Mouse (Mus musculus): ENCODE results near the gene Luc7l2. TPM values are rescaled to one million over a fixed set of nuclear protein-coding genes. Genes with fewer than 3 reads are reported as not detected.
A peak's percentile ranks its signal among the peaks of the same experiment; 100 is the strongest.
"Not testable (repeated sequence)": the region's sequence is repeated elsewhere in the genome, so short reads cannot be mapped to it uniquely, and the experiment has no call there.

Luc7l2 gene
- polyA plus RNA-seq, 1 experiment from 2014 or later: 35.8 TPM

DNA sequence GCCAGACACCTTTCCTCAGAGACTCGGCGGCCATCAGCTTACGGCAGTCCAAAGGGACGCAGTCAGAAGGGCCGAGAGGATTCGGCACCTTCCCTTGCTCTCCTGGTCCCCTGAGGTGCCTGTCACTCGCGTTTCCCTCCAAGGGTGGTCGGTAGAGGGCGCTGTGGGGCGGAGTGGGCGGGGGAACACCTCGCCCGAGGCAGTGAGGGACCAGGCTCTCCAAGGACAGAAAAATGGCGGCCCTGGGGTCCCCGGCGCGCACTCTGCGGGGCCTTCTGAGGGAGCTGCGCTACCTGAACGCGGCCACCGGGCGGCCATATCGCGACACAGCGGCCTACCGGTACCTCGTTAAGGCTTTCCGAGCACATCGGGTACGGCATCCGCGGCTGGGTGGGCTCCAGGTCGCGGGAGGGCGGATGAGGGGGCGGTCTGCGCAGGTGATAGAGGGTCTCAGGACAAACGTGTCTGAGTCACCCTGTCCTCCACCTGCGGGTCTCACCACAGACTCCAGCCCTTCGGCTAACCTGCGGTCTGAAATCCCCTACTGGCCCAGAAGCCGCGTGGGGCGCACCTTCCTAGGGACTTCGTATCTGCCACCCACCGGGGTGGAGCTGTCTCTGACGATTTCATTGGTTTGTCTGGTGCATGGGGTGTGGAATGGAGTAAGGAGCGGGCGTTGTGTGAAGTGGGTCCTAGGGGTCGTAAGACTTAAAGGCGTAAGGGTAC, 16.3 kb upstream of the Luc7l2 start:
- under 1% methylated on average over 51 of the region's 53 CpGs for WGBS
- H3K9me3 ChIP-seq (replicated peaks; ENCODE audit: control insufficient read depth, low read length, poor library complexity, severe bottlenecking): no peaks in the 10 kb centered on the region

GRCm38 (mm10) chr6:38535366-38535690, 15.8 kb upstream of the Luc7l2 start:
- Histone ChIP-seq H3K9ac (ENCODE audit: low read depth, low read length) (peak overlapping the region; percentile 94), H3K36me3 (ENCODE audit: control insufficient read depth, insufficient read depth, low read length) (peaks cover 7% of the 10 kb centered on the region), H3K9me3 (replicated peaks; ENCODE audit: control insufficient read depth, low read length, poor library complexity, severe bottlenecking) (no peaks in the 10 kb centered on the region), H3K27ac (ENCODE audit: low read length) (peak overlapping the region; percentile 96), H3K4me2 (ENCODE audit: low read length) (peak overlapping the region; percentile 54), H3K27me3 (ENCODE audit: control insufficient read depth, insufficient read depth, low read depth, low read length) (no peaks in the 10 kb centered on the region), H3K4me3 (ENCODE audit: low read depth, low read length) (peak overlapping the region; percentile 63), H3K4me1 (ENCODE audit: control insufficient read depth, insufficient read depth, low read length) (peaks cover 9% of the 10 kb centered on the region)
- WGBS: under 1% methylated on average over 9 of the region's 9 CpGs
- no peak for ATAC-seq

More for the DNA sequence above, 16.3 kb upstream of the Luc7l2 start:
- no peaks in the 10 kb centered on the region for H3K27me3 ChIP-seq (ENCODE audit: control insufficient read depth, insufficient read depth, low read depth, low read length)
- peak overlapping the region; percentile 54 for H3K4me2 ChIP-seq (ENCODE audit: low read length)
- H3K4me3 ChIP-seq (ENCODE audit: low read depth, low read length): peak overlapping the region; percentile 63
- H3K9ac ChIP-seq (ENCODE audit: low read depth, low read length): peak overlapping the region; percentile 94
- H3K27ac ChIP-seq (ENCODE audit: low read length): peak overlapping the region; percentile 96
- peaks cover 2% of the 10 kb centered on the region for H3K36me3 ChIP-seq (ENCODE audit: control insufficient read depth, insufficient read depth, low read length)
- peaks cover 9% of the 10 kb centered on the region for H3K4me1 ChIP-seq (ENCODE audit: control insufficient read depth, insufficient read depth, low read length)
- ATAC-seq: peak; percentile 72

GRCm38 (mm10) chr6:38535788-38536187, 15.3 kb upstream of the Luc7l2 start:
- H3K36me3 ChIP-seq (ENCODE audit: control insufficient read depth, insufficient read depth, low read length): peaks cover 8% of the 10 kb centered on the region
- H3K27me3 ChIP-seq (ENCODE audit: control insufficient read depth, insufficient read depth, low read depth, low read length): no peaks in the 10 kb centered on the region
- H3K27ac ChIP-seq (ENCODE audit: low read length): peak overlapping the region; percentile 96
- H3K9me3 ChIP-seq (replicated peaks; ENCODE audit: control insufficient read depth, low read length, poor library complexity, severe bottlenecking): no peaks in the 10 kb centered on the region
- H3K4me1 ChIP-seq (ENCODE audit: control insufficient read depth, insufficient read depth, low read length): peaks cover 9% of the 10 kb centered on the region
- H3K9ac ChIP-seq (ENCODE audit: low read depth, low read length): peak overlapping the region; percentile 94
- peak overlapping the region; percentile 54 for H3K4me2 ChIP-seq (ENCODE audit: low read length)
- peak overlapping the region; percentile 63 for H3K4me3 ChIP-seq (ENCODE audit: low read depth, low read length)
- ATAC-seq: no peak
- 78% methylated on average over 1 of the region's 1 CpGs for WGBS

GRCm38 (mm10) chr6:38544141-38544540, 7.0 kb upstream of the Luc7l2 start:
- H3K4me3 ChIP-seq (ENCODE audit: low read depth, low read length); H3K36me3 ChIP-seq (ENCODE audit: control insufficient read depth, insufficient read depth, low read length); H3K9me3 ChIP-seq (replicated peaks; ENCODE audit: control insufficient read depth, low read length, poor library complexity, severe bottlenecking); H3K4me1 ChIP-seq (ENCODE audit: control insufficient read depth, insufficient read depth, low read length); H3K4me2 ChIP-seq (ENCODE audit: low read length); H3K27me3 ChIP-seq (ENCODE audit: control insufficient read depth, insufficient read depth, low read depth, low read length); H3K27ac ChIP-seq (ENCODE audit: low read length); H3K9ac ChIP-seq (ENCODE audit: low read depth, low read length); ATAC-seq: not testable (repeated sequence)
- 91% methylated on average over 4 of the region's 5 CpGs for WGBS

DNA sequence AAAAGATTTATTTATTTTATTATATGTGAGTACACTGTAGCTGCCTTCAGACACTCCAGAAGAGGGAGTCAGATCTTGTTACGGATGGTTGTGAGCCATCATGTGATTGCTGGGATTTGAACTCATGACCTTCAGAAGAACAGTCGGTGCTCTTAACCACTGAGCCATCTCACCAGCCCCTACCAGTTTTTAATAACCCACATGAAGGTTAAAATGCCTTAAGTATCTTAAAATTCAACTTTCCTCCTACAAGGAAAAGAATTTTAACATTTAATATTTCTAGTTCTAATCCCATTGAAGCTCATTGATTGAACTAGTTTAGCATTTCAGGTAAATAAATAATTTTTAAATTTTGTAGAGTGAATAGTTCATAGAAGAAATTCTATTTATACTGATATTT, 4.1 kb upstream of the Luc7l2 start:
- WGBS: 89% methylated on average over 2 of the region's 2 CpGs
- not testable (repeated sequence) for H3K27ac ChIP-seq (ENCODE audit: low read length); H3K4me1 ChIP-seq (ENCODE audit: control insufficient read depth, insufficient read depth, low read length); H3K27me3 ChIP-seq (ENCODE audit: control insufficient read depth, insufficient read depth, low read depth, low read length); H3K4me3 ChIP-seq (ENCODE audit: low read depth, low read length); ATAC-seq; H3K36me3 ChIP-seq (ENCODE audit: control insufficient read depth, insufficient read depth, low read length); H3K4me2 ChIP-seq (ENCODE audit: low read length); H3K9me3 ChIP-seq (replicated peaks; ENCODE audit: control insufficient read depth, low read length, poor library complexity, severe bottlenecking); H3K9ac ChIP-seq (ENCODE audit: low read depth, low read length)

GRCm38 (mm10) chr6:38547707-38548106, 3.4 kb upstream of the Luc7l2 start:
- ATAC-seq: no peak
- H3K9me3 ChIP-seq (replicated peaks; ENCODE audit: control insufficient read depth, low read length, poor library complexity, severe bottlenecking): no peaks in the 10 kb centered on the region
- H3K9ac ChIP-seq (ENCODE audit: low read depth, low read length): no peak overlapping the region
- H3K36me3 ChIP-seq (ENCODE audit: control insufficient read depth, insufficient read depth, low read length): no peaks in the 10 kb centered on the region
- no peaks in the 10 kb centered on the region for H3K27me3 ChIP-seq (ENCODE audit: control insufficient read depth, insufficient read depth, low read depth, low read length)
- H3K4me1 ChIP-seq (ENCODE audit: control insufficient read depth, insufficient read depth, low read length): peaks cover 4% of the 10 kb centered on the region
- H3K4me3 ChIP-seq (ENCODE audit: low read depth, low read length): no peak overlapping the region
- H3K4me2 ChIP-seq (ENCODE audit: low read length): no peak overlapping the region
- H3K27ac ChIP-seq (ENCODE audit: low read length): no peak overlapping the region
- 79% methylated on average over 1 of the region's 1 CpGs for WGBS

DNA sequence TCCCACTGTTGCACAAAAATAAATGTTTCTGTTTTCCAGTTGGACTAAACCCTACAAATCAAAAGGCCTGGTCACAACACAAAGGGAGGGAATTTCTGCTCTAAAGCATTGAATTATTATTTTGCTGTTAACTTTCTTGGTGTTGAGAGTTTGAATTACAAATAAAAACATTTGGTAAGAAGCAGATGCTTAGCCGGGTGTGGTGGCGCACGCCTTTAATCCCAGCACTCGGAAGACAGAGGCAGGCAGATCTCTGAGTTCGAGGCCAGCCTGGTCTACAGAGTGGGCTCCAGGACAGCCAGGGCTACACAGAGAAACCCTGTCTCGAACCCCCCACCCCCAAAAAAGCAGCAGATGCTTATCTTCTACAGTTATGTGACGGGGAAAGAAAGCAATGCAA, 2.5 kb upstream of the Luc7l2 start:
- not testable (repeated sequence) for H3K27me3 ChIP-seq (ENCODE audit: control insufficient read depth, insufficient read depth, low read depth, low read length); ATAC-seq
- WGBS: 96% methylated on average over 7 of the region's 7 CpGs

GRCm38 (mm10) chr6:38549840-38550239, 1.3 kb upstream of the Luc7l2 start:
- Histone ChIP-seq H3K9ac (ENCODE audit: low read depth, low read length) (peak overlapping the region; percentile 86; the same call in 1 of the 2 replicates), H3K27ac (ENCODE audit: low read length) (peak overlapping the region; percentile 99; the same call in 1 of the 2 replicates), H3K4me2 (ENCODE audit: low read length) (peak overlapping the region; percentile 79), H3K4me1 (ENCODE audit: control insufficient read depth, insufficient read depth, low read length) (peaks cover 18% of the 10 kb centered on the region)
- H3K27me3 ChIP-seq (ENCODE audit: control insufficient read depth, insufficient read depth, low read depth, low read length); H3K36me3 ChIP-seq (ENCODE audit: control insufficient read depth, insufficient read depth, low read length); ATAC-seq; H3K4me3 ChIP-seq (ENCODE audit: low read depth, low read length); H3K9me3 ChIP-seq (replicated peaks; ENCODE audit: control insufficient read depth, low read length, poor library complexity, severe bottlenecking): not testable (repeated sequence)
- 80% methylated on average over 6 of the region's 6 CpGs for WGBS

More for the DNA sequence above, 2.5 kb upstream of the Luc7l2 start:
- H3K4me1 ChIP-seq (ENCODE audit: control insufficient read depth, insufficient read depth, low read length); H3K36me3 ChIP-seq (ENCODE audit: control insufficient read depth, insufficient read depth, low read length); H3K9ac ChIP-seq (ENCODE audit: low read depth, low read length); H3K27ac ChIP-seq (ENCODE audit: low read length); H3K9me3 ChIP-seq (replicated peaks; ENCODE audit: control insufficient read depth, low read length, poor library complexity, severe bottlenecking); H3K4me3 ChIP-seq (ENCODE audit: low read depth, low read length); H3K4me2 ChIP-seq (ENCODE audit: low read length): not testable (repeated sequence)

DNA sequence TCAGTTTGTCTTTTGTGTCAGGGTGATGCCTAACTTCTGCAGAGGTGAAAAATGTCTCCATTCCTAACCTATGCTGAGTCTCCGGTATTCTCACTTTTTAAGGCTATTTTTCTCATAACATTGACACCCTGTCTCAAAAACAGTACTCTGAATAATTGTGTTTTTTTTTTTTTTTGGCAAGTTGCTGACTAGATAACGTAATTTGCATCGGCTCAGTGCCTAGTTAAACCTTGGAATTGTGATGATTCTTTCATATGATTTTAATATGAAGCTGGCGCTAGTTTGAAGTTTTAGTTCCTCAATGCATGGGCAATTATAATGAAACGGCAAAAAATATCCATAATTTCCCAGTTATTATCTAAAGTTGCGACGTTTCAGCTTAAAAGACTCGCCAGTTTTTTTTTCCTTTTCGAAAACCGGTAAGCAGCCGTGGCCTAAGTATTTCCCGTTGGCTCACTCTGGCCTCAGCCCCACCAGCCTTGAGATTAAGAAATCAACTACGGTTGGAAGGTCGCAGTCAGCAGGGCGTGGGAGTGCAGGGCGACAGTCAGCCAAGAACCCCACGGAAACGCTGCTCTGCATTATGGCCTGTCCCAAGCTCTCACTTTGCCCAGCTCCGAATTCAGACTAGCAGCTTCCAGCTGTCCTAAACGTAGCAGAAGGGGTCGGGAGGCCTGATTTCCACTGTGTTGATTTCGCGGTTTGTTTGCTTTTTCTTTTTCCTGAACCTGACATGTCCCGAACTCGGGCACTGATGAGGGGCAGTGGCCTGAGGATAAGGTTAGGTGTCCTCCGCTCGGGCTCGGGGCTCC, 678 bp upstream of the Luc7l2 start:
- WGBS: 6% methylated on average over 28 of the region's 28 CpGs
- H3K27ac ChIP-seq (ENCODE audit: low read length): peak overlapping the region; percentile 99
- peak overlapping the region; percentile 86 for H3K9ac ChIP-seq (ENCODE audit: low read depth, low read length)
- H3K4me1 ChIP-seq (ENCODE audit: control insufficient read depth, insufficient read depth, low read length): peaks cover 19% of the 10 kb centered on the region
- H3K27me3 ChIP-seq (ENCODE audit: control insufficient read depth, insufficient read depth, low read depth, low read length): no peaks in the 10 kb centered on the region
- peak; percentile 13 for ATAC-seq
- no peaks in the 10 kb centered on the region for H3K9me3 ChIP-seq (replicated peaks; ENCODE audit: control insufficient read depth, low read length, poor library complexity, severe bottlenecking)
- H3K4me3 ChIP-seq (ENCODE audit: low read depth, low read length): peak overlapping the region; percentile 54
- H3K36me3 ChIP-seq (ENCODE audit: control insufficient read depth, insufficient read depth, low read length): no peaks in the 10 kb centered on the region
- H3K4me2 ChIP-seq (ENCODE audit: low read length): peak overlapping the region; percentile 79

Measured in midbrain, embryonic 16.5 days (tissue).